Mouse (Mus musculus): ENCODE measurements at regions not wholly inside any gene's neighbourhood (a gene's known extent, or its start where the extent isn't known, plus 50 kb on each side); places are given as distances from the start of the nearest gene placed in this dataset.
A peak's percentile ranks its signal among the peaks of the same experiment; 100 is the strongest.

DNA sequence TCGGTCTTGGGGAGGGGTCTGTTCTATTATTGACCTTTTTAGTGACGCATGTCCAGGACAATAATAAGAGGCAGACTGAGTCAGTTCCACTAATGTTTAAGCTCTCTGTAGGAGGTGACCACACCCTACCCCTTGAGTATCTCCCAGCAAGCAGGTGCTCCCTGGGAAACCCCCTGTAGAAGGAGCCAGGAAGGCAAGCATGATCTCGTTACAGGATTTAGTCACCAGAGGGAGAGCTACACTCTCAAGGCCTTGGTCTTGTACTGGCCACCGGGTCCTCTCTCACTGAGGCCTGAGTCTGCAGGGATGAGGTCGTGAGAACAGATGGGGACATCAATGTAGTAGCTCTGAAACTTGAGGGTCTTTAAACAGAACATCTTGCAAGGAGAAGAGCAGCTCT lies 55.3 kb upstream of the Ccnd2 start:
- no peak for DNase-seq (ENCODE audit: low spot score in 2 of 2)

DNA sequence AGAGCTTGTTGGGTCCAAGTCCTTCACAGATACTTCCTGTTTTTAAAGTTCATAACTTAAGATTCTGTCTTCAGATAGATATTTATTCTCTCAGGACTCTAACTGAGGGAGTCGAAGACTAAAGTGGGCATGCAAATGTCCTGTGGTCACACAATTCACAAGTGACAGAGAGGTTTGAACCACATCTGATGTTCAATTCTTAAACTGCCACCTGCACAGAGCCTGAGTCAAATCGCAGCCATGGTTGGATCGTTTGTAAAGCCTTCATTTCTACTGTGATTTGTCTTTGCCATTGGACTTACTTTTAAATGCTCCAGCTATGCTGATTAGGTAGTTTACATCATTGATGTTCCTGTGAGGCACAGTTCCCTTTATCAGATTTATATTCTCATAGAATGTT lies 61.4 kb upstream of the Ccnd2 start:
- no peak for DNase-seq (ENCODE audit: low spot score in 2 of 2)

DNA sequence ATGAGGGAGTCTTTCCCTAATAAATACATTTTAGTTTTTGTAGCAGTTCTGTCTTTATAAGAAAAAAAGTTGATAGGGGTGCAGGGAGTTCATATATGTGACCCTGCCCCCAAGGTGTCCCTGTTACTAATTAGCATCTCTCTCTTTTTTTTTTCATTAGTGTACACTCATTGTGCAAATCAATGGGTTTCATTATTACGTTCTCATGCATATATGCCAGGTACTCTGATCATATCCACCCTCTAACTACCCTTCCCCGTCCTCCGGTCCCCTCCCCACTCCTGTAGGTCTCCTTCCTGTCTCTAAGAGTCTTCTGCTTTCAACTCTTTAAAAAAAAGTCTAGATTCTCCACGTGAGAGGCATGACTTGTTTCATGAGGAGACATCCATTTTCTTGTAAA lies 63.9 kb upstream of the Ccnd2 start:
- no peak for DNase-seq (ENCODE audit: low spot score in 2 of 2)

DNA sequence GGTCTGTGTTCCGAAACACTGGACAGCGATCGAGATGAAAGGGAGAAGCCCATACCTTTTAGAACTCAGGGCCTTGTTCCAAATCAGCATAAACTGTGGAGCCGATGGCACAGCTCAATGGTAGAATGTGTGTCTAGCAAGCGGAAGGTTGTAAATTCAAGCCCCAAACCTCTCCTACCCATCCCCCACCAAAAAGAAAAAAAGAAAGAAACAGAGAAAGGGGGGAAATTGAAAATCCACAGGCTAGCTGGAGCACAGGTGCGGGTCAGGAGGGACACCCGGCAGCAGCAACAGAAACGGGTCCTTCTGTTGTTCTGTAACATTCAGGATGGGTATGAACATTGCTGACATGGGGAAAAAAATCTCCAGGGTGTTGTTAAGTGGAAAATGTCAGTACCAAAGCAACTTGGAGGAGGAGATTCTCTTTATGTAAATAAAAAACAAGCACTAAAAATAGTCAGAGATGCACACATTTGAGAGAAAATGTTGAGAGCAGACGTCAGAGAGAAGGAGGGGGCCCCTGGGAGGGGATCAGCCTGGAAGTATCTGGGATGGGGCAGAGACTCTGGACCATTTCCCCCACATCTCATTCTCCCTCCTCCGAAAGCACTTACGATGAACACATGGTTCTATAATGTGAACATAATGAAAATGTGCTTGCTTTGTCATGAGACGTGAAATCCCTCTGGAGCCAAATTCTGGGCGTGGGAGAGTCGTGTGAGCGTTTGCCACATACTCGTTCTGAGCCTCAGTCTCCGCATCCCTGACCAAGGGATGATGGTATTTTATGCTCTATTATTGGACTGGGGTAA lies 66.8 kb upstream of the Ccnd2 start:
- DNase-seq (ENCODE audit: low spot score in 2 of 2) = peak; percentile 12 to 15

DNA sequence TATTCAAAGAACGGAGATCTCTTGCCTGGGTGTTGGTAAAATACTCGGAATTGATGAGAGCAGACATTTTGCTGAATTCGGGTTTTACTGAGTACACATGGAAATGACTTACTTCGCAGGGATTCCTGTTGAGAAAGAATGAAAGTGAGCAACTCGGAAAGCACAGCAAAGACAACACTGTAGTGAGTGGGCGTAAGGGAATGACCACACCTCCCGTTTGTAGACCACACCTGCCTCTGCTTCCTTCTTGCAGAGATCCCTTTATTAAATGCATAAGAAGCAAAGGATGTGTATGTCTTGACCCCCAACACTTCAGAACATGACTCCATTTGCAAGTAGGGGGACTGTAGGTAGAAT lies 67.4 kb upstream of the Ccnd2 start:
- DNase-seq (ENCODE audit: low spot score in 2 of 2) = no peak

DNA sequence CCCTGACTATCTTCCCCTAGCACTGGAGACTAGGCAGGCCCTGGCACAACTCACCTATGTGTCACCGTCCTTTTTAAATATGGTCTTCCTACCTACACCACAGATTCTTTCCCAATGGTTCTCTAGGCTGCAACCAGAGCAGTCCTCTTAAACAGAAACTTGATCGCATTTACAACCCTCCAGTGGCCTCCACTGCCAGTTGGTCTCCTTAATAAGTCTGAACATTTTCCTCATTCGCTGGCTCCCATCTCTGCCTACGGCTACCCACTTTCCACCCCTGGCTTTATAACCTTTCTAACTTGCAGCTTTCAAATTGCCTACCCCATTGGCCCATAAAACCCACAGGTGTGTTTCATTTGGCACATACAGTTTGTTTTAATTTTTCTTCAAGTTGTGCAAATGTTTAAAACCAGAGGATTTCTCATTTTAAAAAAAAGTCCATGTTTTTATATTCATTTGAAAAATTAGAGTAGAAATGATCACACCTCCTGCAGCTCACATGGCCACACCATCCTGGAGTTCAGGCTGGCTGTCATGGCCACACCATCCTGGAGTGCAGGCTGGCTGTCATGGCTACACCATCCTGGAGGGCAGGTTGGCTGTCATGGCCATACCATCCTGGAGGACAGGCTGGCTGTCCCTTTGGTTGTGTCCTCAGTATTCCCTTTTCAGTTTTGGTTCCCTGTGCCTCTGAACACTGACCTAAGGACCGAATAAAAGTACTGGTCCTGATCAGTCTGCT lies 74.4 kb upstream of the Ccnd2 start:
- DNase-seq (ENCODE audit: low spot score in 2 of 2) = no peak

DNA sequence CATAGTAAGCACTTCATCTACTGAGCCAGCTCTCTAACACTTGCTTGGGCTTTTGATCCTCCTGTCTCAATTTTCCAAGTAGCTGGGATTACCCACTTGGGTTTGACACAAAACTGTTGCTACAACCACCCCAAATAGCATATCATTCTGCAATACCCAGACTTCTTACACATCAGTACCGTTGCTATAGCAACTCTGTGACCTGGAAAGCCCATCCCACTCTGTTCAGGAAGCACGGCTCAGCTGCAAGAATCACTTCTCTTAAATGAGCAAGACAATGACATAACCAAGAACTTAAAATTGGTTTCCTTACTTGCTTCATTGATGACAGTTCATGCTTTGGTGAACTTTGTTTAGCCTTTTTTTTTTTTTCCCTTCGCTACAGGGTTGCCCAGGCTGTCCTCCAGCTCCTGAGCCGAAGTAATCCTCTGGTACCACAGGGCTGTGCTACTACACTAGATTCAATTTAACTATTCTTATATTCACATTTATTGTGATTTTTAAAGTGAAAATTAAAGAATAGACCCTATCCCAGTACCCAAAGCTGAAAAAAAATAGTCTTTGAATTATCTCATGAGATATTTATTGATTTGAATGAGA lies 84.6 kb upstream of the Ccnd2 start:
- peak in 1 of 2 experiments; percentile 16 for DNase-seq (ENCODE audit: low spot score in 2 of 2)

DNA sequence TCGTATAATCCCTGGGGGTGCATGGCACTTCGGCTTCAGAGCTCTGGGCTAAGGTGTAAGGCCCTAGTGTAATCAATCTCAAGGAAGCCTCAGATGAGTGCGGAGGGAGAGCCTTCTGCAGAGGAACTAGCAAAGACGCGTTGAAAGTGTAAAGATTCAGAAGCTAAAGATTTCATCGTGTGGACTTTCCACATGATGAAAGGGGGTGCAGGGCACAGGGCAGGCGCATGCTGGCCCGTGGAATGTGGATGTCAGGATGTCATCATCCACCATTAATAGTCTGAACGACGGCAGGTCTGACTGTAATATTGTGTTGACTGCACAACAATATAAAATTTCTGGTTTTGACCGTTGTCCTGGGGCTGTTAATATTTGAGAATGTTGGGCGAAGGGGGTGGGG lies 85.2 kb upstream of the Ccnd2 start:
- no peak for DNase-seq (ENCODE audit: low spot score in 2 of 2)

DNA sequence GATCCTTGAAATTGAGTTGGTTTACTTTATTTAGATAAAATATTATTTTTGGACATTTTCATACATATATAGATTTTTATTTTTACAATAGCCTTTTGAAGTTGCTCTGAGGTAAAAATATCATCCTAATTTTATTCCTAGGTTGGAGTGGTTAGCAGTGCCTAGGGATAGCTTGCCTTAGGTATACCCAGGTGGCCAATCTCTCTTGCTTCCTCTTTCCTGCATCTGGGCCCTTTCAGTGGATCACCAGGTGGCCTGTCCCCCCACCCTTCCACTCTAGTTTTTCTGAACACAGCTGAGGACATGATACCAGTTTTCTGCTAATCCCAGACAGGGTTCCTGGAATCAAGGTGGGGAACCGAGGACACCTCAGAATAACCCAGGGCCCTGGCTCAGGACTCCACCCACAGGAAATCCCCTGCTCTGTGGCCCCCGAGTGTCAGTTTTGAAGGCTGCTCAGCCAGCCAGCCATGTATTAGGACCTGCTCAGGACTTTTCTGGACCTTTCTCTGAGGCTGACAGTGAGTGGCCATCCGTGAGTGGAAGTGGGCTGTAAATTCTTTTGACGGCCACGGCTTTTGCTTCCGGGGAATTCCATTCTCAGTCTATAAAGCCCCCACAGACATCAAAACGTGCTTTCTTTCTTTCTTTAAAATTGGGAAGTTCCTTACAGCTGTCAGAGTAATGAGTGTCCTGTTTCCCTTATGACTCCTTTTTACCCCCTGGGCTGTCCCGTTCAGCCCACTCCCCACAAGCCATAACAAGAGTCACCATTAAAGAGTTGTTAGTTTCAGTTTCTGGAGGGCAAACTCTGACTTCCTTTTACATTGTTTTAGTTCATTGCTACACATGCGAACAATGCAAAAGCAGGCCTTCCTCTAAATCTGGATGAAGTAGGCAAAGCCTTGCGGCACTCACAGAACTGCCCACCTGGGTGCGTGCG lies 87.8 kb upstream of the Ccnd2 start:
- no peak for DNase-seq (ENCODE audit: low spot score in 2 of 2)

DNA sequence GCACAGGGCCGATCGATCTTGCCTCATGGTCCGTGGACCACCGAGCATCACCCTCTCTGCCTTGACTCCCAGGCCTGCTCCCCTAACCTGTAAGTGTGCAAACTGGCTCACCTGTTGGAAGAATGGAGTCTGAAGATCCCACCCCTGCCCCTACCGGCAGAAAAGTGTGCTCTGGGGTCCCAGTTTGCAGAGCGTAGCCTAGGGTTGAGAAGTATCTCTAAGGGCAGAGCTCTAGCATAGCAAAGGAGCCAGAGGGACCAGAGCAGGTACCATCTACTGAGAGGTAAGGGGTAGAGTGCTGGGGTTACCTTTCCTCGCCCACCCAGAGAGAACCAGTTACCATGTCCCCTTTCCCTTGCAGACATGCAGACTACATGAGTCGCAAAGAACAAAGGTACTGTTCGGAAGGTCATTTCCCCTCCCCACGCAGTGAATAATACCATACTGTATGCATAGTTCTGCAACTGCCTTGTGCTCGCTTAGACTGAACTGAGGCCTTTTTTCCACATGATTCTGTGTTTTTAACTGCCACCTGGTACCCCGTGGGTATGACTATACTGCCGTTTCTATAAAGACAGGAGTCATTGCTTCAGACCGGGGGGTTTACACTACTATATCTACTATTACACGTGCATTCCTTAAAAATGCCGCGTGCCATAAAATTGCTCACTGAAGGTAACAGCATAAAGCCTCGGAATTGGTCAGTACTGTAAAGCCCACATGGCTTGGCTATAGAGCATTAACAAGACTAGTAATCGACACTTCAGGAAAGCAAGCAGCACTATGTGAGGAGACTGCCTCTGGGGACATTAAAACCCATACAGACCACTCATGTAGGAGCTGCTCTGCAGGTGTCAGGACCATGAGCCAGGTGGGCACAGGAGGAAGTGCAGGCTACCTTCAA lies 88.7 kb upstream of the Ccnd2 start:
- DNase-seq (ENCODE audit: low spot score in 2 of 2) = no peak

DNA sequence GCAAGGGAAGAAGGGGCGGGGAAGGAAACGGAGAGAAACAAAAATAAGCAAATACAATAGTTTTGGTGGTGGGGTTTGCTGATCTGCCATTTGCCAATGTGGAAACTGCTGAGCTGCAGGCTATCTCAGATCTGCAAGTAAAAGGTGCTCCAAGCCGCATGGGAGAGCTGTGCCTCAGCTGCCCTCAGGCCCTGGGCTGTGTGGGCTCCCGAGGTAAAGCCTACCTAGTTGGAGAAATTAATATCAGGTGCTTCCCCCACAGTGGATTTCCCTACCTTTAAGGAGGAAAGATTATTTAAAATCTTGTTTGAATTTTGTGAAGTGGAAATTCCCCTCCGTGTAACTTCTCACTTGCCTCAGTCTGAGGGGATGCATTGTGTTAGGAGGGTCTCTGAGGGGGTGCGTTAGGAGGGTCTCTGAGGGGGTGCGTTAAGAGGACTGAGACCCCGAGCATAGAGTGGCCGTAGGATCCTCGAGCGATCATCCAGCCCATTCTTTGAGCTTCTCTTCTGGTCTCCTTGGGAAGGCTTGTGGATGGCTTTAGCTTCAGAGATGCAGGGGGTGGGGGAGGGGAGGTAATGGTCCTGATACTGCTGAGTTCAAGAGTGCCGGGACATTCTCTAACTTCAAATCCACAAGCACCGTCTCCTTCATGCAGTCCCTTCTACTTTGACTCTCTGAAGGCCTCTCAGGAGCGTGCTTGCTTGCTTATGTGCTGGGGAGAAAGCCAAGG lies 89.9 kb upstream of the Ccnd2 start:
- no peak for DNase-seq (ENCODE audit: low spot score in 2 of 2)

DNA sequence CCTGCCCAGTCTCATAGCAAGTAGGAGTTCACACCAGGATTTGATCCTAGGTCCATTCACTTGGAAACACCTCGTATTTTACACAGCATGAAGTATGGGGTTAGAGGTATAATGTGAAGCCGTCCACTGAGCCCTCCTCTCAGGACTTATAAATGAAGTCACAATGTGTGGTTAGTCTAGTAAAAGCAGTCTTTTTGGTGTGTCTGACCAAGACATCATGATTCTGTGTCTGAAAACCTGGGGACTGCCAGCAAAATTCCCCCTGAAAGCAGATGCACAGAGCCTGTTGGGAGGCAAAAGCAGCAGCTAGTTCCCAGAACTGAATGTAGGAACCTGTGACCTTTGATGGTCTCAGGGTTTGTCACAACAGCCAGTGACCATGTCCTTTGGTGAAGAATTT lies 91.0 kb upstream of the Ccnd2 start:
- DNase-seq (ENCODE audit: low spot score in 2 of 2) = no peak

DNA sequence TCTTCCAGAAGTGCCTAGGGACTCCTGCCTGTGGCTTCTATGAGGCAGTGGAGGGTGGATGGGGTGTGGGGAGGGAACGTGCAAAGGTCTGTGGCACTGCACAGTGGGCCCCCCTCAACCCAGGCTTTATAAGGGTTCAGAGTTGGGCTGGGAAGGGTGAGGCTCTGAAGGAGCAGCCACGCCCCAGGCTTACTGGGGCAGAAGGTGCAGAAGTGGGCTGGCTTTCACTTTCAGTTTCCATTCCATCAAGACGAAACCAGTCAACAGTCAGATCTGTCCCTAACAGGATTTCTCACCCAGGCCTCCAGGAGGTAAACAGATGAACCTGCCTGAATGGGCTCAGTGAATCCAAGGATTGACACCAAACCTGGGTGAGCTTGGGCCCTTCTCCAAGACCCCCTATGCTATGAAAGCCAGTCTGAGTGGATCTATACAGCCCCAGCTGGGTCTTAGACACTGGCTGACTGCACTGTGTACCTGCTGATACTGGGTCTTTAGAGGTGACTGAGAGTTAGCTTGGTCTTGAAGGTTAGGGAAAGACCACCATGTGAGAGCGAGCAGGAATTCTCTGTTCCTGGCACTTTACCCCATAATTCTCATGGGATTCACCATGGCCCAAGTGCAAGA lies 93.9 kb upstream of the Ccnd2 start:
- DNase-seq (ENCODE audit: low spot score in 2 of 2) = no peak

DNA sequence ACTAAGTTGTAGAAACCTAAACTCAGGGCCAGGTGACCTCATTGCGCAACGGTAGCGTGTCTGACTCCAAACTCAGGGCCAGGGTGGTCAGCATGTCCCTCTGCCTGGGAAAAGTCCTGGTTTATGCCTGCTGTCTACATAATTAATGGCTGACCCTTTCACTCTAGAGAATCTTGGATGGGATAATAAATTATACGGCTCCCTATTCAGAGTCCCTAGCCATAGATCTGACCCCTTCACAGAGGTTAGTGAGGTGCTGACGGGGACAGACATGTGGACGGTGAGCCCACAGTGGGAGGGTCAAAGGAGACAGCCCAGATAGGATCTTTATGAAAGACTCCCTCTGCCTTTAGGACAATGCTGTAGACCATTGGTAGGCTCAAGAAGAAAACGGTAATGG lies 94.7 kb upstream of the Ccnd2 start:
- no peak for DNase-seq (ENCODE audit: low spot score in 2 of 2)

DNA sequence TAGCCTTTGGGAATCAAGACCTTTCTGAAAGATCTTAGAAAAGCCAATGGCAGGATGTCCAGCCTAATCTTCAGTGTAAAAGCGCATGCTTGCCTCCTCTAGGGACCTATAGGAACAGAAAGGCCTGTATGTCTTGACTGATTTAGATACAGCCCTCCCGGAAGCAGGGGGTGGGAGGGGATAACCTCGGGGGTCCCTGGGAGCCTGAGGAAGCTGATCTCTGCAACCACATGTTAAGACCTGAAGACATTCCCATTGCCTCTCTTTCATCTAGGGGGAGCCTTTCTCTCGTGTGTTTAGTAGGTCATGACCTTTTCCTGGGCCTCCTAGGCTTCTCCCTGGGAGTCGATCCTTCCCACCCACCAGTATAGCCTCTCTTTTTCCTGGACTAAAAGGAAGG lies 95.3 kb upstream of the Ccnd2 start:
- no peak for DNase-seq (ENCODE audit: low spot score in 2 of 2)

DNA sequence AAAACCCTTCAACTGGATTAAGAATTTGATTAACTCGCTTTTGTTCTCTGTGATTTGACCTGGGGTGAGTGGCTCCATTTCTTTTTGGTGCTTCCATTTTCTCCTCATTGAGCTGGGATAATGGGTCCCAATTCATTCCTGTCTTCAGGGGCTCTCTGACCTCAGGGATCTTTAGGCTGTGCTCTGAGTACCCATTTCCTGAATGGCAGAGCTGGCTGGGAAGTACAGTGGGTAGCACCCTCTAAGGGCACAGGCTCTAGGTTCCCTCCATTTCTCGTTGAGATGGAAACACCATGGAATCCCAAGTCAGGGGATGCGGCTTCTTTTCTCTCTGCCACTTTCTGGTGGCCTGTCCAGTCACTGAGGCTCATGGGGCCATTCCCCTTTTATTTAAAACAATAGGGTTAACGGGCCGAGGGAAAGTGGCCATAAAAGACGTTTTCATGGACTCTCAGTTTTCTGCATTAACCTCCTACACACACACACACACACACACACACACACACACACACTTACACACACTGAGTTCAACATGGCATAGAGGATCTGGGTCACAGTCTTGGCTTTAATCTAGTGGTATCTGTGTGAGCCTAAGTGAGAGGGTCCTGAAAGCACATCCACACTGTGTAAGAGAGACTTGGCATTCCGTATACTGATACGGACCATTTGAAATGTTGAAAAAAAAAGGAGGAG lies 98.3 kb upstream of the Ccnd2 start:
- no peak for DNase-seq (ENCODE audit: low spot score in 2 of 2)

DNA sequence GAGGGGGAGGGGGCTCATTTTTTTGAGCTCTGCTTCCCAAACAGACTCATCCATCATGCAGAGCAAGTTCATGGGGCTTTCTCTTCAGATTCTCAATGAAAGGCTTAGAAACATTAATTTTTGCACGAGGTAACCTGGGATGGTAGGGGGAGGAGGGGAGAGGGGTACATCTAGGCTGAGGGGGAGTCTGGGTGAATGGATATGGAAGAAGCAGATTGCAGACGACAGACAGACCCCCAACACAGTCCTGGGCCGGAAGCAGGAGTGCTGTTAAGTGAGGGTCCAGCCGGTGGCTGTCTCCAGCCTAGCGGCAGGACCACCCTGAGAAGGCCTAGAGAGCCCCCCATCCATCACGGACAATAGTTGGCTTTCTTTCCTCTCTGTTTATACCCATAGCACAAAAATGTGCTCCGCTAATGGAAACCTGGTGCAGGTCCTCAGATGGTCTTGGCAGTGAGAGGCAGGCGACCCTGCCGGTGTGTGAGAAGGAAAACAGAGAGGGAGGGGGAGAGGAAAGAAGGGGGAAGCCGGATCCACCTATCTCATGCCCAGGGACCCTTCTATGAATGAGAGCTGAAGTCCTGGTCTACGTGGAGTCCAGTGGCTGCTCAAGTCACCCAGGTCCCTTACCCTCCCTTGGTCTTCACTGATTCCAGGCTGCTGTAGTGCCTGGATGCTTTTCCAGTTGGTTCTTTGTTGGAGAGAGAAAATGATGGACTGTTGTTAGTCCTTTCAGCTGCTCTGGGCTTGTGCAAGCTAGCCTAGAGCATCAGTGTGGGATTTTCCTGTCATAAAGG lies 99.1 kb upstream of the Ccnd2 start:
- DNase-seq (ENCODE audit: low spot score in 2 of 2) = no peak

DNA sequence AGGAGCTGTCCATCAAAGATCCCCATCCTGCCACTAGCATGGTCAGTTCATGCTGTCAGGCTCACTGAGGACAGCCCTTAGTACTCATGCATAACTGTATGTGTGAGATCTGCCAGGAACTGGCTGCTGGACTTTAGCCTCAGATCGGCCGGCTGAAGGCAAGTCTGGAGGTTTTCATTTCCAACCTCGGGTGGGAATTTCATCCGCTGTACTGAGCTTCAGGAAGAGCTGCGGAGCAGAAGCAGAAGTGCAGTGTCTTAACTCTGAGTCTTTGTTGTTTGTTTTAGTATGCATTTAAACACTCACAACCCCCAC lies 99.6 kb upstream of the Ccnd2 start:
- DNase-seq (ENCODE audit: low spot score in 2 of 2) = no peak

All from frontal cortex, postnatal 10 days (tissue).